Mouse (Mus musculus) heart, embryonic 15.5 days (tissue): ENCODE data around the gene Art5. TPM values are rescaled to one million over a fixed set of nuclear protein-coding genes. Genes with fewer than 3 reads are reported as not detected.

Experiments used
- ATAC-seq: fragments of 200-750 bp; cut with Nextera tagmentation; replicated peaks from 2 replicates; pipeline ENCODE4 v1.8.0; 2017; ENCODE audit warnings: low read depth, moderate TSS enrichment; ENCODE audit not compliant: insufficient number of reproducible peaks, insufficient read depth, low FRiP score
- H3K27ac ChIP-seq: fragments of 300-500 bp; sonication (generic); 2 replicates; pipeline ENCODE4 v1.5.1; 2015; ENCODE audit warnings: mild to moderate bottlenecking, inconsistent platforms
- H3K27me3 ChIP-seq: fragments of 300-500 bp; sonication (generic); 2 replicates; pipeline ENCODE4 v1.6.1; 2015; ENCODE audit warnings: inconsistent platforms
- H3K36me3 ChIP-seq: fragments of 300-500 bp; sonication (generic); 2 replicates; pipeline ENCODE4 v1.6.1; 2015; ENCODE audit warnings: mild to moderate bottlenecking, inconsistent platforms
- H3K4me1 ChIP-seq: fragments of 300-500 bp; sonication (generic); replicated peaks from 2 replicates; pipeline ENCODE4 v1.6.1; 2015; ENCODE audit warnings: inconsistent platforms
- H3K4me2 ChIP-seq: fragments of 300-500 bp; sonication (generic); 2 replicates; pipeline ENCODE4 v1.6.1; 2015; ENCODE audit warnings: inconsistent platforms, mild to moderate bottlenecking, moderate library complexity
- H3K4me3 ChIP-seq: fragments of 300-500 bp; sonication (generic); 2 replicates; pipeline ENCODE4 v1.5.1; 2015; ENCODE audit warnings: mild to moderate bottlenecking, inconsistent platforms
- H3K9ac ChIP-seq: fragments of 300-500 bp; sonication (generic); 2 replicates; pipeline ENCODE4 v1.6.1; 2015; ENCODE audit warnings: mild to moderate bottlenecking, inconsistent platforms
- H3K9me3 ChIP-seq: fragments of 300-500 bp; sonication (generic); replicated peaks from 2 replicates; pipeline ENCODE4 v1.6.1; 2016; ENCODE audit warnings: inconsistent platforms
- WGBS: fragments of 180-500 bp; shearing (Covaris S2); methylation state at CpG from one replicate; pipeline ENCODE4 v1.1.7; 2015; ENCODE audit warnings: mixed read lengths; 5-methylcytosine and 5-hydroxymethylcytosine counted together
- polyA plus RNA-seq: library from polyadenylated mRNA; unstranded; fragments of >200 nt; fragmentation: Nextera tagmentation; extraction: Ambion mirVana; gene quantifications from 2 replicates; pipeline ENCODE4 v1.2.1, GENCODE M21; 2015

Gene Art5
- polyA plus RNA-seq, 1 experiment from 2014 or later, result 0.98 TPM

- Histone ChIP-seq H3K36me3 (no peaks in the 10 kb centered on the region), H3K27ac (no peak overlapping the region)
- ATAC-seq, result no peak
Measured at GRCm38 (mm10) chr7:102104126-102104525, 5.2 kb downstream of the Art5 start.

GRCm38 (mm10) chr7:102103555-102103954 is 5.7 kb downstream of the Art5 start:
- Histone ChIP-seq H3K36me3 (no peaks in the 10 kb centered on the region), H3K4me3 (no peak overlapping the region), H3K9ac (no peak overlapping the region), H3K27ac (no peak overlapping the region), H3K27me3 (no peaks in the 10 kb centered on the region), H3K9me3 (no peaks in the 10 kb centered on the region), H3K4me1 (peaks cover 40% of the 10 kb centered on the region), H3K4me2 (no peak overlapping the region)
- ATAC-seq, result no peak
- WGBS, result 61% methylated on average over 2 of the region's 2 CpGs

More at GRCm38 (mm10) chr7:102104126-102104525, 5.2 kb downstream of the Art5 start:
- Histone ChIP-seq H3K9me3 (no peaks in the 10 kb centered on the region), H3K27me3 (no peaks in the 10 kb centered on the region), H3K4me3 (no peak overlapping the region), H3K9ac (no peak overlapping the region), H3K4me2 (no peak overlapping the region), H3K4me1 (peaks cover 40% of the 10 kb centered on the region)
- WGBS, result 51% methylated on average over 5 of the region's 5 CpGs

- Histone ChIP-seq H3K36me3 (no peaks in the 10 kb centered on the region), H3K4me3 (no peak overlapping the region), H3K27me3 (no peaks in the 10 kb centered on the region), H3K27ac (no peak overlapping the region), H3K4me2 (no peak overlapping the region), H3K4me1 (peaks cover 40% of the 10 kb centered on the region), H3K9me3 (no peaks in the 10 kb centered on the region), H3K9ac (no peak overlapping the region)
- ATAC-seq, result no peak
- 51% methylated on average over 6 of the region's 6 CpGs for WGBS
Measured at GRCm38 (mm10) chr7:102102696-102103095, 6.6 kb downstream of the Art5 start.

GRCm38 (mm10) chr7:102102241-102102640 is 7.0 kb downstream of the Art5 start:
- 42% methylated on average over 8 of the region's 8 CpGs for WGBS

GRCm38 (mm10) chr7:102101487-102101886 is 7.8 kb downstream of the Art5 start, which contains the start of gene Art1:
Gene Art1, plus strand, starts transcription at chr7:102101743.
- WGBS, result 50% methylated on average over 5 of the region's 5 CpGs
- Histone ChIP-seq H3K27me3 (no peaks in the 10 kb centered on the region), H3K4me3 (no peak within 1 kb of the TSS), H3K4me1 (peaks cover 31% of the 10 kb centered on the region), H3K27ac (peak within 1 kb of the TSS; percentile 0; the same call in 1 of the 2 replicates), H3K9ac (no peak within 1 kb of the TSS), H3K36me3 (no peaks in the 10 kb centered on the region), H3K9me3 (no peaks in the 10 kb centered on the region), H3K4me2 (peak within 1 kb of the TSS; percentile 69)
- ATAC-seq, result no peak

More at GRCm38 (mm10) chr7:102102241-102102640, 7.0 kb downstream of the Art5 start:
- peaks cover 39% of the 10 kb centered on the region for H3K4me1 ChIP-seq
- H3K27me3 ChIP-seq, result no peaks in the 10 kb centered on the region
- H3K4me3 ChIP-seq, result no peak overlapping the region
- no peaks in the 10 kb centered on the region for H3K9me3 ChIP-seq
- no peak overlapping the region for H3K9ac ChIP-seq
- no peak overlapping the region for H3K4me2 ChIP-seq
- no peaks in the 10 kb centered on the region for H3K36me3 ChIP-seq
- ATAC-seq, result no peak
- no peak overlapping the region for H3K27ac ChIP-seq

GRCm38 (mm10) chr7:102100868-102101267 is 8.4 kb downstream of the Art5 start:
- no peak overlapping the region for H3K9ac ChIP-seq
- no peak for ATAC-seq
- WGBS, result 63% methylated on average over 5 of the region's 5 CpGs
- H3K4me3 ChIP-seq, result no peak overlapping the region
- H3K36me3 ChIP-seq, result no peaks in the 10 kb centered on the region
- H3K4me2 ChIP-seq, result no peak overlapping the region
- H3K4me1 ChIP-seq, result peaks cover 29% of the 10 kb centered on the region
- peak overlapping the region; percentile 0; the same call in 1 of the 2 replicates for H3K27ac ChIP-seq
- no peaks in the 10 kb centered on the region for H3K27me3 ChIP-seq
- no peaks in the 10 kb centered on the region for H3K9me3 ChIP-seq

- peak overlapping the region; percentile 69 for H3K4me2 ChIP-seq
- H3K4me1 ChIP-seq, result peaks cover 29% of the 10 kb centered on the region
- 6% methylated on average over 30 of the region's 30 CpGs for WGBS
- peak overlapping the region; percentile 0; the same call in 1 of the 2 replicates for H3K27ac ChIP-seq
- H3K36me3 ChIP-seq, result no peaks in the 10 kb centered on the region
- H3K4me3 ChIP-seq, result peak overlapping the region; percentile 37
- peak overlapping the region; percentile 19; the same call in 1 of the 2 replicates for H3K9ac ChIP-seq
- ATAC-seq, result peak; percentile 61; the same call in 1 of the 2 replicates
- H3K9me3 ChIP-seq, result no peaks in the 10 kb centered on the region
- no peaks in the 10 kb centered on the region for H3K27me3 ChIP-seq
Measured at GRCm38 (mm10) chr7:102099760-102100661, 9.3 kb downstream of the Art5 start.

GRCm38 (mm10) chr7:102087336-102087735 is 22.0 kb downstream of the Art5 start:
- Histone ChIP-seq H3K27ac (no peak overlapping the region), H3K36me3 (peaks cover 16% of the 10 kb centered on the region), H3K9me3 (no peaks in the 10 kb centered on the region), H3K27me3 (no peaks in the 10 kb centered on the region), H3K4me2 (no peak overlapping the region), H3K4me1 (no peaks in the 10 kb centered on the region), H3K9ac (no peak overlapping the region), H3K4me3 (no peak overlapping the region)
- no peak for ATAC-seq
- WGBS, result 85% methylated on average over 4 of the region's 4 CpGs

GRCm38 (mm10) chr7:102084041-102084696 is 25.1 kb downstream of the Art5 start:
- Histone ChIP-seq H3K9ac (no peak overlapping the region), H3K4me1 (no peaks in the 10 kb centered on the region), H3K27me3 (no peaks in the 10 kb centered on the region), H3K36me3 (peaks cover 41% of the 10 kb centered on the region), H3K9me3 (no peaks in the 10 kb centered on the region), H3K4me2 (no peak overlapping the region), H3K4me3 (no peak overlapping the region), H3K27ac (no peak overlapping the region)
- no peak for ATAC-seq
- WGBS, result 76% methylated on average over 26 of the region's 26 CpGs

GRCm38 (mm10) chr7:102082816-102083215 is 26.5 kb downstream of the Art5 start, which contains the start of gene Trpc2:
Gene Trpc2, plus strand, starts transcription at chr7:102083116.
- H3K4me2 ChIP-seq, result no peak within 1 kb of the TSS
- WGBS, result 83% methylated on average over 5 of the region's 5 CpGs
- H3K9ac ChIP-seq, result no peak within 1 kb of the TSS
- ATAC-seq, result no peak
- peaks cover 50% of the 10 kb centered on the region for H3K36me3 ChIP-seq
- no peaks in the 10 kb centered on the region for H3K27me3 ChIP-seq
- no peak within 1 kb of the TSS for H3K27ac ChIP-seq
- H3K9me3 ChIP-seq, result no peaks in the 10 kb centered on the region
- H3K4me1 ChIP-seq, result no peaks in the 10 kb centered on the region
- H3K4me3 ChIP-seq, result no peak within 1 kb of the TSS

GRCm38 (mm10) chr7:102081784-102082183 is 27.5 kb downstream of the Art5 start:
- Histone ChIP-seq H3K27ac (no peak overlapping the region), H3K9me3 (no peaks in the 10 kb centered on the region), H3K36me3 (peaks cover 60% of the 10 kb centered on the region), H3K4me2 (no peak overlapping the region), H3K4me1 (no peaks in the 10 kb centered on the region), H3K27me3 (no peaks in the 10 kb centered on the region), H3K4me3 (no peak overlapping the region), H3K9ac (no peak overlapping the region)
- 93% methylated on average over 5 of the region's 5 CpGs for WGBS
- no peak for ATAC-seq
